Mouse (Mus musculus): ENCODE data around the gene Carf. TPM values are rescaled to one million over a fixed set of nuclear protein-coding genes. Genes with fewer than 3 reads are reported as not detected.
A peak's percentile ranks its signal among the peaks of the same experiment; 100 is the strongest.

The Carf gene
- polyA plus RNA-seq, 1 experiment from 2014 or later: 1.7 TPM

DNA sequence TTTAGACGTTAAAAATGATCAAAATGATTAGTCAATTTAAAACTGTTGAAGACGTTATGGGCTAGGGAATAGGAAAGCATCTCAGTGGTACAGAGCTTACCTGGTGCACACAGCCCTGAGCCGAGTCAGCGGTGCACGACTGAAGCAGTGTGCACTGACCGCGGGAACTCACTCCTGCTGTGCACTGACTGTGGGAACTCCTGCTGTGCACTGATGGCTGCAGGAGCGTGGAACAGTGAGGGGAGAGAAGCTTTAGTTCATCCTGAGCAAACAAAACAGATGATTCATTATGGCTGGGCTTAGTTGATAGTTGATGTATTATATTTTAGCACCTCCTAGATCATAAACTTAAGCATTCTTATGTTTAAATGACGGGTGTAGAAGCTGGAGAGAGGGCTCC is 39.3 kb downstream of the Carf start:
- Histone ChIP-seq H3K9ac (replicated peaks) (no peak overlapping the region), H3K36me3 (replicated peaks; ENCODE audit: insufficient read depth, low read length) (peaks cover 13% of the 10 kb centered on the region), H3K9me3 (ENCODE audit: low read length) (no peaks in the 10 kb centered on the region), H3K4me1 (ENCODE audit: insufficient read depth) (no peaks in the 10 kb centered on the region), H3K27me3 (ENCODE audit: insufficient read depth, low read length) (no peaks in the 10 kb centered on the region), H3K4me2 (ENCODE audit: low read depth, low read length) (no peak overlapping the region), H3K4me3 (ENCODE audit: low read depth, low read length) (no peak overlapping the region), H3K27ac (ENCODE audit: low read depth) (no peak overlapping the region)
- no peak for TF ChIP-seq CTCF (IDR thresholded peaks at IDR 0.05; ENCODE audit: low read depth)
- no peak for TF ChIP-seq EP300 (IDR thresholded peaks at IDR 0.05; ENCODE audit: low read depth)
- DNase-seq (no peak), ATAC-seq (no peak)
- WGBS (ENCODE audit: insufficient replicate concordance): 77% methylated on average over 9 of the region's 9 CpGs

DNA sequence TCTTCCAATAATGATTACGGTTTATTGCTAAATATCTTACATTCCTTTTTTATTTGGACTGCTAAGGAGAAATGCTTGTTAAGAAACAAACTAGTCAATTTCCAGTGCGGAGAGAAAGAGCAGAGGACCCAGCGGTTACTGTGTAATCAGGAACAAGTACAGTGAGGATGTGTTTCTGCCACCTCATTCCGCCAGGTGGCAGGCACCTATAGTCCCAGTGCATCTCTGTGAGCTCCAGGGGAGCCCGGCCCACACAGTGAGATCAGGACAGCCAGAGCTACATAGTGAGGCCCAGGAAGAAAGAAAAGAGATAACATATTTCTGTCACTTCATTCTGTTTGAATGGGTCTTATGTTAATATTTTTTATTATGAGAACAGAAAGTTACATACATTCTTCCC is 54.7 kb downstream of the Carf start:
- DNase-seq: no peak
- H3K4me2 ChIP-seq (ENCODE audit: low read depth, low read length): no peak overlapping the region
- no peaks in the 10 kb centered on the region for H3K27me3 ChIP-seq (ENCODE audit: insufficient read depth, low read length)
- H3K9ac ChIP-seq (replicated peaks): no peak overlapping the region
- no peak overlapping the region for H3K27ac ChIP-seq (ENCODE audit: low read depth)
- H3K36me3 ChIP-seq (replicated peaks; ENCODE audit: insufficient read depth, low read length): peaks cover 3% of the 10 kb centered on the region; the same call in 1 of the 2 replicates
- no peak overlapping the region for H3K4me3 ChIP-seq (ENCODE audit: low read depth, low read length)
- H3K9me3 ChIP-seq (ENCODE audit: low read length): no peaks in the 10 kb centered on the region
- 71% methylated on average over 5 of the region's 5 CpGs for WGBS (ENCODE audit: insufficient replicate concordance)
- no peak for ATAC-seq
- no peaks in the 10 kb centered on the region for H3K4me1 ChIP-seq (ENCODE audit: insufficient read depth)
- no peak for TF ChIP-seq EP300 (IDR thresholded peaks at IDR 0.05; ENCODE audit: low read depth)
- peak; percentile 28; the same call in 1 of the 2 replicates for TF ChIP-seq CTCF (IDR thresholded peaks at IDR 0.05; ENCODE audit: low read depth)

DNA sequence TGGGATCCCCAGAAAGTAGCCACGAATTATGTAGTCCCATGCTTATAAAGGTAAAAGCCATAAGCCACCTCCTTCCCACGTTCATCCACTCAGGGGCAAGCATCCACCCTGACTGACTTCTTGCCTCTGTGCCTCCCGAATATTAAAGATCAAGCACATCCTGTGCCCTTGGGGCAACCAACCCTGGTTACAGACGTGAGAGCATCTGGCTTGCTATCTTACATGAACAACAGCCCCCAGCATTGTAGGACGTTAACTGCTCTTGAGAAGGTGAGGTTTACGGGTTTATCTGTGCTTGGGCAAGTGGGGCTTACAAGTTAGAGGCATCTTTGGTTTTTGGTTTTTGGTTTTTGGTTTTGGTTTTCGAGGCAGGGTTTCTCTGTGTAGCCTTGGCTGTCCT is 58.6 kb downstream of the Carf start:
- Histone ChIP-seq H3K4me3 (ENCODE audit: low read depth, low read length) (no peak overlapping the region), H3K9ac (replicated peaks) (no peak overlapping the region), H3K36me3 (replicated peaks; ENCODE audit: insufficient read depth, low read length) (no peaks in the 10 kb centered on the region), H3K9me3 (ENCODE audit: low read length) (no peaks in the 10 kb centered on the region), H3K4me2 (ENCODE audit: low read depth, low read length) (no peak overlapping the region), H3K27me3 (ENCODE audit: insufficient read depth, low read length) (no peaks in the 10 kb centered on the region), H3K27ac (ENCODE audit: low read depth) (no peak overlapping the region), H3K4me1 (ENCODE audit: insufficient read depth) (no peaks in the 10 kb centered on the region)
- no peak for DNase-seq
- ATAC-seq: no peak
- TF ChIP-seq CTCF (IDR thresholded peaks at IDR 0.05; ENCODE audit: low read depth): no peak
- no peak for TF ChIP-seq EP300 (IDR thresholded peaks at IDR 0.05; ENCODE audit: low read depth)
- 66% methylated on average over 7 of the region's 7 CpGs for WGBS (ENCODE audit: insufficient replicate concordance)

DNA sequence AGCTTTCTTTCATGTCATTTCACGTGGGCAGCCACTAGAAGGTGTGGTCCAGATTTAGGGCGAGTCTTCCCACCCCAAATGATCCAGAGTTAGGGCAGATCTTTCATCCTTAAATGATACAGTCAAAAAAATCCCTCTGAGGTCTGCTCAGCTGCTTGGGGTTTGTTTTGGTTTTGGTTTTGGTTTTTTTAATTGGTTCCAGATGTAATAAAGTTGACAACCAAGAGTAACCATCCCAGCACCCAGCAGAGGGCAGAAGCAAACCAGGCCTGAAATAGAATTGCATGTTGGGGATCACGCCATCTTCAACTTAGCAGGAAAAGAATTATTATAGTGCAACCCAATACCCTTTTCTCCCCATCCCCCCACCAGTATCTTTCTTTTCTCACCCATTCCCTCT is 60.4 kb downstream of the Carf start:
- H3K4me1 ChIP-seq (ENCODE audit: insufficient read depth): no peaks in the 10 kb centered on the region
- ATAC-seq: no peak

DNA sequence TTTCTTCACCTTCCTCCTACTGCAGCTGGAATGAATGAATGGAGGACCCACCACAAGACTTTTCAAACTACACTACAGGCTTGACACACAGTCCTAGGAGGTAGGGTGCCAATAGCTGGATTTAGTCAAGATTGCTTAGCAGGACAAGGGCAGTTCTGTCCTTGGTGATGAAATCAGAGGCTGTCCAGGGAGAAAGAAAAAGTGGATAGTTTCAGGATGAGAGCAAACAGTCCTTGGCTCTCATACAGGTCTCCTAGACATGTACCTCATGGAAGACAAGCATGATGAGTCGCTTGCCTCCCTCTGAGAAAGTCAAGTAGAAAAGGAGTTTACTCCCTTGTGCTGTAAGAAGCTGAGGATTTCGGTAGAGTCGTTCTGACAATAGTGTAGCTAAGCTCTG is 65.6 kb downstream of the Carf start:
- Histone ChIP-seq H3K9ac (replicated peaks) (no peak overlapping the region), H3K27ac (ENCODE audit: low read depth) (no peak overlapping the region), H3K36me3 (replicated peaks; ENCODE audit: insufficient read depth, low read length) (no peaks in the 10 kb centered on the region), H3K27me3 (ENCODE audit: insufficient read depth, low read length) (no peaks in the 10 kb centered on the region), H3K4me2 (ENCODE audit: low read depth, low read length) (no peak overlapping the region), H3K9me3 (ENCODE audit: low read length) (no peaks in the 10 kb centered on the region), H3K4me1 (ENCODE audit: insufficient read depth) (no peaks in the 10 kb centered on the region), H3K4me3 (ENCODE audit: low read depth, low read length) (no peak overlapping the region)
- no peak for ATAC-seq
- no peak for TF ChIP-seq CTCF (IDR thresholded peaks at IDR 0.05; ENCODE audit: low read depth)
- WGBS (ENCODE audit: insufficient replicate concordance): 70% methylated on average over 3 of the region's 3 CpGs
- DNase-seq: no peak

More for the DNA sequence above, 60.4 kb downstream of the Carf start:
- Histone ChIP-seq H3K36me3 (replicated peaks; ENCODE audit: insufficient read depth, low read length) (no peaks in the 10 kb centered on the region), H3K4me3 (ENCODE audit: low read depth, low read length) (no peak overlapping the region), H3K27ac (ENCODE audit: low read depth) (no peak overlapping the region), H3K4me2 (ENCODE audit: low read depth, low read length) (peak overlapping the region; percentile 32), H3K9ac (replicated peaks) (no peak overlapping the region), H3K9me3 (ENCODE audit: low read length) (no peaks in the 10 kb centered on the region), H3K27me3 (ENCODE audit: insufficient read depth, low read length) (no peaks in the 10 kb centered on the region)
- peak; percentile 29 for DNase-seq
- TF ChIP-seq CTCF (IDR thresholded peaks at IDR 0.05; ENCODE audit: low read depth) (peak; percentile 67), EP300 (IDR thresholded peaks at IDR 0.05; ENCODE audit: low read depth) (no peak)
- WGBS (ENCODE audit: insufficient replicate concordance): 46% methylated on average over 3 of the region's 3 CpGs

DNA sequence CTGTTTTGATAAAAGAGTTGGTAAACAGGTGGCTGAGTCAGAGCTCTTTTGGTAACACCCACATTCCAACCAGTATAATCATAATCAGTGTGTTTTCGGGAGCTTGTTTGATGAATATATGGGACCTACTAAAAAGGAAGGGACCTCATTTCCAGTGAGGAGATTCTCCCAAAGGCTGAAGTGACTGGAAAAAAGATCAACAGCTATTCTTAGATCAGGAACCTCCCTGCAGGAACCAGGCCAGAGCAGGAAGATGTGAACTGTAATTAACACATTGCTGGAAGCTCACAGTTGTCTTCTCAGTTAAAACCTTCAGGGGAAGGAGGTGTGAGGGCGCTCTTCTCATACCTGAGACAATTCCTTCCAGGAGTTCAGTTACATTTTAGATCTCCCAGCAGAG is 71.6 kb downstream of the Carf start:
- ATAC-seq (no peak), DNase-seq (no peak)
- no peak overlapping the region for H3K4me3 ChIP-seq (ENCODE audit: low read depth, low read length)
- no peaks in the 10 kb centered on the region for H3K4me1 ChIP-seq (ENCODE audit: insufficient read depth)
- no peaks in the 10 kb centered on the region for H3K9me3 ChIP-seq (ENCODE audit: low read length)
- no peaks in the 10 kb centered on the region for H3K27me3 ChIP-seq (ENCODE audit: insufficient read depth, low read length)
- H3K4me2 ChIP-seq (ENCODE audit: low read depth, low read length): no peak overlapping the region
- no peak for TF ChIP-seq EP300 (IDR thresholded peaks at IDR 0.05; ENCODE audit: low read depth)
- no peak for TF ChIP-seq CTCF (IDR thresholded peaks at IDR 0.05; ENCODE audit: low read depth)
- H3K9ac ChIP-seq (replicated peaks): no peak overlapping the region
- no peak overlapping the region for H3K27ac ChIP-seq (ENCODE audit: low read depth)
- WGBS (ENCODE audit: insufficient replicate concordance): 65% methylated on average over 2 of the region's 2 CpGs
- no peaks in the 10 kb centered on the region for H3K36me3 ChIP-seq (replicated peaks; ENCODE audit: insufficient read depth, low read length)

DNA sequence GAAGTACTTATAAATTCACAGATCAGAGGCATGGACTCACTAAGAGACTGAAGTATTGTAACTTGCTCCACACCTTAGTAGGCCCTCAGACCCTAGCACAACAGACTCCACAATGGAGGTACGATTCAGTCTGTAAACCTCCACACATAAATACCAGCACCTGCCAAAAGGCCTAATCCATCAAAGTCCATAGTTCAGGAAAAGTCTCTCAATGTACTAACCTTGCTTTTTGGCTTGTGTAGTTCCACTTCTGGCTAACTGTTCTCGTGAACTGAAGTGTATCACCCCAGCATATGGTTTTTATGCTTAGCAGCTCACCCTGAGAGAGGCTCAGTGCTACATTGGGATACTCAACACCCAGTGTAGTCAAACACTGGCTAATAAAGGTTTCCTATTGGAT is 72.2 kb downstream of the Carf start:
- TF ChIP-seq EP300 (IDR thresholded peaks at IDR 0.05; ENCODE audit: low read depth): no peak
- no peak for TF ChIP-seq CTCF (IDR thresholded peaks at IDR 0.05; ENCODE audit: low read depth)
- Histone ChIP-seq H3K27ac (ENCODE audit: low read depth) (no peak overlapping the region), H3K4me2 (ENCODE audit: low read depth, low read length) (no peak overlapping the region), H3K9ac (replicated peaks) (no peak overlapping the region), H3K9me3 (ENCODE audit: low read length) (no peaks in the 10 kb centered on the region), H3K4me3 (ENCODE audit: low read depth, low read length) (no peak overlapping the region), H3K36me3 (replicated peaks; ENCODE audit: insufficient read depth, low read length) (no peaks in the 10 kb centered on the region), H3K4me1 (ENCODE audit: insufficient read depth) (no peaks in the 10 kb centered on the region), H3K27me3 (ENCODE audit: insufficient read depth, low read length) (no peaks in the 10 kb centered on the region)
- ATAC-seq: peak; percentile 72
- no peak for DNase-seq
- 67% methylated on average over 2 of the region's 2 CpGs for WGBS (ENCODE audit: insufficient replicate concordance)

Measured in liver, postnatal 0 days (tissue).